Mouse (Mus musculus) left cerebral cortex, adult 8-10 months (tissue): ENCODE results near the gene Taok1. TPM values are rescaled to one million over a fixed set of nuclear protein-coding genes. Genes with fewer than 3 reads are reported as not detected.
A peak's percentile ranks its signal among the peaks of the same experiment; 100 is the strongest.
"Not testable (repeated sequence)": the region's sequence is repeated elsewhere in the genome, so short reads cannot be mapped to it uniquely, and the experiment has no call there.

ENCODE experiments used
- DNase-seq, 2 experiments: peaks; one replicate each; pipeline ENCODE4 v3.0.0; 2022; ENCODE audit warnings: low spot score in 2 of 2
- total RNA-seq, 4 experiments: library from RNA; stranded (reverse); gene quantifications; 2 replicates each; pipeline ENCODE4 v1.2.4; 2022

Taok1 gene
- total RNA-seq, 4 experiments from 2014 or later = 92.7 to 112 (median 102) TPM

GRCm38 (mm10) chr11:77585201-77585600 lies 22.4 kb downstream of the Taok1 start:
- DNase-seq = no peak

GRCm38 (mm10) chr11:77545261-77545660 lies 62.4 kb downstream of the Taok1 start:
- no peak for DNase-seq

- DNase-seq = no peak
Measured at GRCm38 (mm10) chr11:77532202-77532846, 75.3 kb downstream of the Taok1 start.

GRCm38 (mm10) chr11:77530862-77531261 lies 76.8 kb downstream of the Taok1 start:
- no peak for DNase-seq

GRCm38 (mm10) chr11:77529644-77530043 lies 78.0 kb downstream of the Taok1 start:
- no peak for DNase-seq

GRCm38 (mm10) chr11:77528420-77528819 lies 79.2 kb downstream of the Taok1 start:
- not testable (repeated sequence) for DNase-seq

GRCm38 (mm10) chr11:77525804-77526486 lies 81.7 kb downstream of the Taok1 start:
- DNase-seq = no peak

- DNase-seq = no peak
Measured at GRCm38 (mm10) chr11:77520601-77521529, 86.8 kb downstream of the Taok1 start.

GRCm38 (mm10) chr11:77519043-77519442 lies 88.6 kb downstream of the Taok1 start, which contains the start of gene Gm10392:
Gene Gm10392 (minus strand): TSS chr11:77519198.
- no peak for DNase-seq

- no peak for DNase-seq
Measured at GRCm38 (mm10) chr11:77518051-77518798, 89.4 kb downstream of the Taok1 start.

GRCm38 (mm10) chr11:77516553-77517425 lies 90.8 kb downstream of the Taok1 start:
- DNase-seq = no peak

GRCm38 (mm10) chr11:77515637-77516552 lies 91.7 kb downstream of the Taok1 start, which contains the start of gene Trp53i13:
Gene Trp53i13 (minus strand): TSS chr11:77515980.
- DNase-seq = no peak

- DNase-seq = peak in 1 of 2 experiments; percentile 37
Measured at GRCm38 (mm10) chr11:77514832-77515636, 92.6 kb downstream of the Taok1 start, which contains the start of gene Abhd15. Gene Abhd15 (plus strand): TSS chr11:77515121.

- no peak for DNase-seq
Measured at GRCm38 (mm10) chr11:77514281-77514831, 93.3 kb downstream of the Taok1 start.

- no peak for DNase-seq
Measured at GRCm38 (mm10) chr11:77513811-77514170, 93.8 kb downstream of the Taok1 start.

GRCm38 (mm10) chr11:77512891-77513810 lies 94.5 kb downstream of the Taok1 start:
- peak in 1 of 2 experiments; percentile 59 for DNase-seq

- DNase-seq = no peak
Measured at GRCm38 (mm10) chr11:77511336-77511735, 96.3 kb downstream of the Taok1 start.
